Mouse (Mus musculus): Measurements from ENCODE around the gene Bcl2l13.
A peak's percentile ranks its signal among the peaks of the same experiment; 100 is the strongest.

DNA sequence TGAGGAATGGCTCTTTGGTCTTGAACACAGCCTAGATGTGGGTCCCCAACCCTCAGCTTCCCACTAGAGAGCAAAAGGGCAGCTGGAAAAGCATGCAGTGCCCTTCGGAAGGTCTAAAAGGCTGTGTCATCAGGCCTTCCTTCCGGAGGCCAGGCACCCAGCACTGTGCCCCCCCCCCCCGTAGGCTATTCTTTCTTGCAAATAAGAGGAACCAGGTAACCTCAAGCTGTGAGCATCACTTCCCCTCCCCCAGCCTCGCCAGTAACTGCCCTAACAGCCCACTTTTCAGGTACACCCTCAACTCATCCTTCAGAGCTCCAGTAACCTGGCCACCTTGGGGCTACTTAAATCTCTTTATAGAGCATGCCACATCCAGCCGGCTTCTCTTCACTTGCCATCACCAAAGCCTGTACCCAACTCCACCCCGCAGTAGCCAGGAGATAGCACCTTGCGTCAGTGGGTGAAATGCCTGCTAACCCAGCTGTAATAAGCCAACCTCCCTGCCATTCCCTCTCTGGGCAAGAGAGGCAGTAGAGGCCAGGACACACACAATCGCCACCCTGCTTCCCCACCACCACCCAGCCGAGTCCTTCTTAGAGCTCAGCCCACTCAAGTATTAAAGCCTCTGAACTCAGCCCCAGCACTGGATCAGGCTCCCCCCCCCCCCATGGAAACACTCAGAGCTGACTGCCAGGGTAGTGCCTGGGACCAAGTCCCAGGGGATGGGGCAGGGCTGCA lies 79.1 kb downstream of the Bcl2l13 start:
- no peak for TF ChIP-seq POLR2A (IDR thresholded peaks at IDR 0.05; ENCODE audit: extremely low read depth, insufficient read depth, low read length)
- peak; percentile 44 for TF ChIP-seq CTCF (IDR thresholded peaks at IDR 0.05; ENCODE audit: extremely low read depth, insufficient read depth, low read length)

Measured in cortical plate, adult 2 months (tissue).